Mouse (Mus musculus): ENCODE results near the gene Nelfa. TPM values are rescaled to one million over a fixed set of nuclear protein-coding genes. Genes with fewer than 3 reads are reported as not detected.
"Not testable (repeated sequence)": the region's sequence is repeated elsewhere in the genome, so short reads cannot be mapped to it uniquely, and the experiment has no call there.

The Nelfa gene
- polyA plus RNA-seq, 1 experiment from 2014 or later, result 43.5 TPM

GRCm38 (mm10) chr5:33915031-33915430 lies 21.2 kb downstream of the Nelfa start:
- H3K4me3 ChIP-seq; ATAC-seq (replicated peaks); H3K4me1 ChIP-seq; H3K9me3 ChIP-seq; H3K9ac ChIP-seq (replicated peaks); H3K27me3 ChIP-seq; H3K4me2 ChIP-seq (replicated peaks); H3K27ac ChIP-seq (replicated peaks): not testable (repeated sequence)
- H3K36me3 ChIP-seq, result peaks cover 49% of the 10 kb centered on the region

- Histone ChIP-seq H3K9ac (replicated peaks) (no peak overlapping the region), H3K4me3 (no peak overlapping the region), H3K27ac (replicated peaks) (no peak overlapping the region), H3K27me3 (no peaks in the 10 kb centered on the region), H3K4me1 (no peaks in the 10 kb centered on the region), H3K9me3 (no peaks in the 10 kb centered on the region), H3K36me3 (peaks cover 46% of the 10 kb centered on the region), H3K4me2 (replicated peaks) (no peak overlapping the region)
- no peak for ATAC-seq (replicated peaks)
- 88% methylated on average over 9 of the region's 9 CpGs for WGBS
Observed at GRCm38 (mm10) chr5:33903176-33903575, 33.0 kb downstream of the Nelfa start.

- no peak overlapping the region for H3K9ac ChIP-seq (replicated peaks)
- peaks cover 50% of the 10 kb centered on the region for H3K36me3 ChIP-seq
- H3K4me3 ChIP-seq, result no peak overlapping the region
- WGBS, result 89% methylated on average over 2 of the region's 2 CpGs
- H3K4me2 ChIP-seq (replicated peaks), result no peak overlapping the region
- H3K27me3 ChIP-seq, result no peaks in the 10 kb centered on the region
- H3K27ac ChIP-seq (replicated peaks), result no peak overlapping the region
- ATAC-seq (replicated peaks), result no peak
- H3K9me3 ChIP-seq, result no peaks in the 10 kb centered on the region
- H3K4me1 ChIP-seq, result no peaks in the 10 kb centered on the region
Observed at GRCm38 (mm10) chr5:33902696-33903095, 33.5 kb downstream of the Nelfa start.

GRCm38 (mm10) chr5:33901278-33901677 lies 34.9 kb downstream of the Nelfa start:
- Histone ChIP-seq H3K4me3 (no peak overlapping the region), H3K4me2 (replicated peaks) (no peak overlapping the region), H3K27me3 (no peaks in the 10 kb centered on the region), H3K27ac (replicated peaks) (no peak overlapping the region), H3K4me1 (no peaks in the 10 kb centered on the region), H3K36me3 (peaks cover 64% of the 10 kb centered on the region), H3K9ac (replicated peaks) (no peak overlapping the region), H3K9me3 (no peaks in the 10 kb centered on the region)
- WGBS, result 84% methylated on average over 3 of the region's 3 CpGs
- ATAC-seq (replicated peaks), result no peak

- no peak overlapping the region for H3K4me2 ChIP-seq (replicated peaks)
- no peaks in the 10 kb centered on the region for H3K9me3 ChIP-seq
- H3K27me3 ChIP-seq, result no peaks in the 10 kb centered on the region
- H3K27ac ChIP-seq (replicated peaks), result no peak overlapping the region
- no peak for ATAC-seq (replicated peaks)
- H3K4me3 ChIP-seq, result no peak overlapping the region
- peaks cover 69% of the 10 kb centered on the region for H3K36me3 ChIP-seq
- no peak overlapping the region for H3K9ac ChIP-seq (replicated peaks)
- 95% methylated on average over 9 of the region's 9 CpGs for WGBS
- no peaks in the 10 kb centered on the region for H3K4me1 ChIP-seq
Observed at GRCm38 (mm10) chr5:33900701-33901263, 35.4 kb downstream of the Nelfa start.

- 85% methylated on average over 3 of the region's 3 CpGs for WGBS
- Histone ChIP-seq H3K27ac (replicated peaks) (no peak overlapping the region), H3K9me3 (no peaks in the 10 kb centered on the region), H3K9ac (replicated peaks) (no peak overlapping the region), H3K4me2 (replicated peaks) (no peak overlapping the region), H3K27me3 (no peaks in the 10 kb centered on the region), H3K36me3 (peaks cover 75% of the 10 kb centered on the region), H3K4me3 (no peak overlapping the region), H3K4me1 (no peaks in the 10 kb centered on the region)
- no peak for ATAC-seq (replicated peaks)
Observed at GRCm38 (mm10) chr5:33900101-33900500, 36.1 kb downstream of the Nelfa start.

GRCm38 (mm10) chr5:33899245-33899644 lies 37.0 kb downstream of the Nelfa start:
- no peak overlapping the region for H3K9ac ChIP-seq (replicated peaks)
- peaks cover 84% of the 10 kb centered on the region for H3K36me3 ChIP-seq
- ATAC-seq (replicated peaks), result no peak
- no peaks in the 10 kb centered on the region for H3K27me3 ChIP-seq
- no peak overlapping the region for H3K4me2 ChIP-seq (replicated peaks)
- H3K4me3 ChIP-seq, result no peak overlapping the region
- no peaks in the 10 kb centered on the region for H3K9me3 ChIP-seq
- 96% methylated on average over 3 of the region's 3 CpGs for WGBS
- no peaks in the 10 kb centered on the region for H3K4me1 ChIP-seq
- H3K27ac ChIP-seq (replicated peaks), result no peak overlapping the region

- H3K4me3 ChIP-seq, result no peak overlapping the region
- peaks cover 90% of the 10 kb centered on the region for H3K36me3 ChIP-seq
- H3K4me2 ChIP-seq (replicated peaks), result no peak overlapping the region
- H3K4me1 ChIP-seq, result no peaks in the 10 kb centered on the region
- no peak overlapping the region for H3K9ac ChIP-seq (replicated peaks)
- ATAC-seq (replicated peaks), result no peak
- 86% methylated on average over 9 of the region's 9 CpGs for WGBS
- H3K27me3 ChIP-seq, result no peaks in the 10 kb centered on the region
- no peak overlapping the region for H3K27ac ChIP-seq (replicated peaks)
- no peaks in the 10 kb centered on the region for H3K9me3 ChIP-seq
Observed at GRCm38 (mm10) chr5:33898671-33899070, 37.5 kb downstream of the Nelfa start.

- H3K9ac ChIP-seq (replicated peaks), result no peak overlapping the region
- no peak overlapping the region for H3K4me2 ChIP-seq (replicated peaks)
- no peaks in the 10 kb centered on the region for H3K27me3 ChIP-seq
- H3K27ac ChIP-seq (replicated peaks), result no peak overlapping the region
- H3K36me3 ChIP-seq, result peaks cover 98% of the 10 kb centered on the region
- 89% methylated on average over 2 of the region's 2 CpGs for WGBS
- H3K4me3 ChIP-seq, result no peak overlapping the region
- no peaks in the 10 kb centered on the region for H3K9me3 ChIP-seq
- no peaks in the 10 kb centered on the region for H3K4me1 ChIP-seq
- ATAC-seq (replicated peaks), result no peak
Observed at GRCm38 (mm10) chr5:33897158-33897557, 39.1 kb downstream of the Nelfa start.

GRCm38 (mm10) chr5:33895116-33895515 lies 41.1 kb downstream of the Nelfa start:
- Histone ChIP-seq H3K4me2 (replicated peaks) (no peak overlapping the region), H3K4me3 (no peak overlapping the region), H3K27me3 (no peaks in the 10 kb centered on the region), H3K27ac (replicated peaks) (no peak overlapping the region), H3K9me3 (no peaks in the 10 kb centered on the region), H3K36me3 (peaks cover 97% of the 10 kb centered on the region), H3K9ac (replicated peaks) (no peak overlapping the region), H3K4me1 (no peaks in the 10 kb centered on the region)
- WGBS, result 90% methylated on average over 9 of the region's 9 CpGs
- ATAC-seq (replicated peaks), result no peak

GRCm38 (mm10) chr5:33893406-33893805 lies 42.8 kb downstream of the Nelfa start:
- Histone ChIP-seq H3K36me3 (peaks cover 92% of the 10 kb centered on the region), H3K9me3 (no peaks in the 10 kb centered on the region), H3K4me2 (replicated peaks) (no peak overlapping the region), H3K9ac (replicated peaks) (no peak overlapping the region), H3K27me3 (no peaks in the 10 kb centered on the region), H3K4me3 (no peak overlapping the region), H3K27ac (replicated peaks) (no peak overlapping the region), H3K4me1 (no peaks in the 10 kb centered on the region)
- WGBS, result 95% methylated on average over 6 of the region's 6 CpGs
- ATAC-seq (replicated peaks), result no peak

GRCm38 (mm10) chr5:33881118-33881517 lies 55.1 kb downstream of the Nelfa start:
- Histone ChIP-seq H3K27ac (replicated peaks) (no peak overlapping the region), H3K9me3 (no peaks in the 10 kb centered on the region), H3K4me2 (replicated peaks) (no peak overlapping the region), H3K4me1 (no peaks in the 10 kb centered on the region), H3K36me3 (peaks cover 83% of the 10 kb centered on the region), H3K27me3 (no peaks in the 10 kb centered on the region), H3K9ac (replicated peaks) (no peak overlapping the region), H3K4me3 (no peak overlapping the region)
- ATAC-seq (replicated peaks), result no peak
- 93% methylated on average over 4 of the region's 4 CpGs for WGBS

- WGBS, result 97% methylated on average over 1 of the region's 1 CpGs
- ATAC-seq (replicated peaks), result no peak
- Histone ChIP-seq H3K4me3 (no peak overlapping the region), H3K27ac (replicated peaks) (no peak overlapping the region), H3K9me3 (no peaks in the 10 kb centered on the region), H3K4me1 (no peaks in the 10 kb centered on the region), H3K27me3 (no peaks in the 10 kb centered on the region), H3K9ac (replicated peaks) (no peak overlapping the region), H3K36me3 (peaks cover 75% of the 10 kb centered on the region), H3K4me2 (replicated peaks) (no peak overlapping the region)
Observed at GRCm38 (mm10) chr5:33875472-33875871, 60.7 kb downstream of the Nelfa start.
